Mouse (Mus musculus) skeletal muscle tissue, adult 2 months (tissue): ENCODE measurements around the gene Hspg2.

Experiments used
- DNase-seq: peaks from one replicate; pipeline ENCODE4 v3.0.0-alpha.2; 2012; ENCODE audit warnings: low read depth, low spot score

Hspg2 gene

DNA sequence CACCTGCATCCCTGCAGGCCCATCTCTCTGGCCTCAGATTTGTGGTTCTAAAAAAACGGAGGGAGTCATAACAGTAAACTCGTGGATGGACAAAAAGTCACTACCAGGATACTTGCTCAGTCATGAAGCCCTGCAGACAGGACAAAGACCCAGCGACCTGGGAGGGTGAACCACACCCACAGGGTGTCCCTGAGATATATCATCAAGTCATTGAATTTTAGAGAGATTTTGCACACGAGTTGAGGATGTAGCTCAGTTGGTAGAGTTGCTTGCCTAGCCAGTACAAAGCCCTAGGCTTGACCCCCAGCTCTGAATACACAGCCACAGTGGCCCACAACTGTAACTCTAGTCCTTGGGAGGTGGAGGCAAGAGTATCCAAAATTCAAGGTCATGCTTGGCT is 7.4 kb upstream of the Hspg2 start:
- no peak for DNase-seq

DNA sequence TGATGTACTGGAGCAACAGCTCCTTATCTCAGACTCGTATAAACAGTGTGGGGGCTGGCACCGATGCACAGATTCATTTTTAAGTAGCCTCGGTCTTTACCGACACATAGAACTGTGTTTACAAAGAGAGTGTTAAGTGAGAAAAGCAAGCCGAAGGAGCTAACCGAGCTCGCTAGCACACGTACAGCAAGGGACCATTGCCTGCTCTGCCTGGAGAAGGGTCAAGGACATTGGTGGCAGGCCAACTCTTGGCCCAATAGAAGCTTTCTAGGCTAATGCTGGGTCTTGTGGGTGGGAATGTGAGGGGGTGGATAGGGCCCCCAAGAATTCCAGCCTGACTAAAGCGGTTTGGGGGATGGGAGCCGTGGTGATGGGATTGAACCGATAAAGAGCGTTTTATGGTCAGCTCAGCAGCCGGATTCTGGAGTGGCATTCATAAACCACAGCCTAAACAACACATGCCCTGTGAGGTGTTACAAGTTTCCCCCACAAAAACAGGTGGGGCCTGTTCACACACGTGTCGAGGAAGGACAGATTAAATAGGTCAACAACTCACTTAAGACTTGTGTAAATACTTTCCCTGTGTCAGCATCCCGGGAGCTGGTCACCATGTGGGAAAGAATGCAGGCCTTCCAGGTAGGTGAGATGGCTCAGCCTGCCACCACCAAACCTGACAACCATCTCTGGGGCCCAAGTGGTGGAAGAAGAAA is 6.4 kb upstream of the Hspg2 start:
- no peak for DNase-seq

DNA sequence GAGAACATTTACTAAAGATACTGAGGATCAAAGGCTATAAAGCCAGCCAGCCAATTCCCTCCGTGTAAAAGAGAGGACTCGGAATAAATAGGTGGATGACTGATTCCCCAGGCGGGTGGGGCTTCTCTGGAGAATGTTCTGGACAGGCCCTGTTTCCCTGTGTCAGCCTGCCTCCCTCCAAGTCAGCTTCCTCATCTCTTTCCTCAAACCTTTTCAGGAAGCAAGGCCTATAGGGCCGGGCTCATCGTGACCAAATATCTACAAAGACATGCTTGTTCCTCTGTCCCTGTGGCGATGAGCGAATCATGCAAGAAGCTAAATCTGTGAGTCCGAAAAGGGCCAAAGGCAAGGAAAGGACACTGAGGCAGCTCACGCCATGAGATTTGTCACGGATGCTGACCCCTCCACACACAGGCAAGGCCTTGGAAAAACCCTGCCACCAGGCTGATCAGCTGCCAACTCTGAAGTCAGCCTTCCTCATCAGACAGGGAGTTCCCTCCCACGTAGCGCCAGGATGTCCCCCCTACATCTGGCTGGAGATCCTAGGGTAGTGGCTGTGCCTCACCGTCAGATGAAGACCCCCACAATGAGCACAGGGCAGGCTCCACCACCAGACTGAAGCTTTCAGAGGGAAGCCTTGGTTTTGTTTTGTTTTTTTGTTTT is 3.3 kb upstream of the Hspg2 start:
- DNase-seq = no peak

DNA sequence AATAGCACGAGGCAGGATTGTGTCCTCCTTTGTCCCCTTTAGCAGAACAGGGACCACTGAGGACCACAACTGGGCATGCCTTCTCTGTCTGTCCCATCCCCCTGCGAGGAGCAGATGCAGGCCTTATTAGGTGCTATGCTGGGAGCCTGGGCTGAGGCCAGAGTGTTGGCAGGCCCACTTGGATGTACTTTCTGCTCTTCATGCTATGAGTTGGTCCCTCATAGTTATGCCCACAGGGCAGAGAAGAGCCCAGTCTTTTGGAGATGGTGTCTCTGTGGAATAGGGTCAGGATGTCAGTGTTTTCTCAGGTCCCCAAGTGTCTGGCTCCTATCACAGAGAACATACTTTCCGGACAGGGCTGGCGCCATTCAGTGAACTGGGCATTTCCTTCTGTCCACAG is 1.6 kb upstream of the Hspg2 start:
- DNase-seq = no peak

DNA sequence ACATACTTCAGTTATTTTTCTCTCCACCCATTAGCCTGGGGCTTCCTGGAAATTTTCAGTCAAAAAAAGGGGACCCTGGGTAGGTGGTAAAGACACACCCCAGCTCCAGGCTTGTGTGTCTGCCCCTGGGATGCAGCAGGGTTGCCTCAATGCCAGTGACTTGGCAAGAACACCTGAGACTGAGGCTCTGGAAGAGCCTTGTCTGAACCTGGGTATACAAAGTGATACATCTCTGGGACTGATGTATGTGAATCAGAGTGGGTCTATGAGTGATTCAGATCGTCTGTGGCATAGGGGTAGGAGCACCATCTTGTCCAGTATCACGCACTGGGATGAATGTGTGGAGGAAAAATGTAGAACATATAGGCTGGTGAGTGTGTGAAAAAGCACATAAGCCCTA is 1.0 kb upstream of the Hspg2 start:
- DNase-seq = no peak

DNA sequence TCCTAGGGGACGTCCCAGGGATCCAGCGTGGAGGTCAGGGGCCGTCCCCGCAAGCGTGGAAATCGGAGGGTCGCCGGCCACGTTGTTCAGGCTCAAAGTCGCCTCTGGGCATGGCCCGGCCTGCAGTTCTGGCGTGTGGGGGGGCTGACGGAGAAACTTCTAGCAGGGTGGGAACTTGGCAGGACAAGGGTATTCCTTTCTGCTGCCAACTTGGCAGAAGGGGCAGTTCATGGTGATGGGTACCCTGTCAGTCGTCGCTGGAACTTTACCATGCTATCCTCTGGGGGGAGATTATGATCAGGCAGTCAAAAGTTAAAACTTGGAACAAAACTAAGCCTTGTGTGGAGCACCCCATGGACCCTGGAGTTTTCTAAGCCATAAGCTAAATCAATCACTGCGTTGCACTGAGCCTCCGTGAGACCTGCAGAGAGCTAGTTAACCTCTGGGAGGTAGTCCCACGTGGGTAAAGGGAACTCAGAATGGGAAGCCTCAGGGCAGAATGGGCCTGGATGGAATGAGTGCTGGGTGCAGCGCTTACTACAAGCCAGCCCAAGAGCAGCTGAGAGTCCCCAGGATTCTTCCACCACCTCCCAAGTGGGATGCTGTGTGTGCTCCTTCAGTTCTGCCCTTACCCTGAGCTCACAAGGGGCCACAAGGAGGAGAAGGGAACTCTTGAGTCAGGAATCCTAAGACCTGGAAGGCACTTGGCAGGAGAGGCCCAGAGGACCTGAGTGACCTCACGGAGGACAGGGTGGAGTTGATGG is 694 bp downstream of the Hspg2 start:
- no peak for DNase-seq

DNA sequence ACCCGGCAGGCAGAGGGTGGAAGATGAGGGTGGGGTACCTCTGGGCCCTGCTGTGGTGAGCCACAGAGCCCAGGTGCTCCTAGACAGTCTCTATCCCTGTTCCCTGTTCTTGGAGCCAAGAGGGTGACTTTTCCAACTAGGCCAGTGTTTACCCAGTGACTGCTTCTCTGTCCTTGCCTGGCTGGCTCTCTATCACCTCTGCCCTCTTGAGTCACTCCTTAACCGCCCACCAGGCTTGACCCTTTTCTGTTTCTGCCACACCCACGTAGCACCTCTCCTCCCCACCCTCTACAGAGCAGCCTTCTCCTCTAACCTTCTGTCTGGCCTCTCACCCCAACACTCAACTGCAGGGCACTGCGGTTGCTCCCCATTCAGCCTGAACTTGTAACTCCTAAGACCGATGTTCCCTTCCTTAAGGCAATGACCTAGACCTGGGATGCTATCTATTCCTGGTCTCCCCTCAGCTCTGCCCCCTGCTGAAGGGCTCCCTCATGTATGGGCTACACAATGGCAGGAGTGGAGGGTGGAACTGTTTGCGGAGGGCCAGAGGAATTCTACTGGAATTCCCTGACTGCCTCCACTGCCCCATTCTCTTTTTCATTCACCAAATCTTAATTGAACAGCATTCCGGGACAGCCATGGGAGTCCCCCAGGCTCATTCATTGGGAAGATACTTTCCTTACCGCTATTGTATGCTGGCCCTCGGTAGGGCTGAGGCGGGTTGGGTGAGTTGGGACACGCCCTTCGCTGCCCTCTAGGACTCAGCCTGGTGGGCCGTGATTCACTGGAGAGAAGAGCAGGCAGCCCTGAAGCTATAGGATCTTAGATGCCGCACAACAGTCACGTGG is 1.5 kb downstream of the Hspg2 start:
- DNase-seq = no peak

DNA sequence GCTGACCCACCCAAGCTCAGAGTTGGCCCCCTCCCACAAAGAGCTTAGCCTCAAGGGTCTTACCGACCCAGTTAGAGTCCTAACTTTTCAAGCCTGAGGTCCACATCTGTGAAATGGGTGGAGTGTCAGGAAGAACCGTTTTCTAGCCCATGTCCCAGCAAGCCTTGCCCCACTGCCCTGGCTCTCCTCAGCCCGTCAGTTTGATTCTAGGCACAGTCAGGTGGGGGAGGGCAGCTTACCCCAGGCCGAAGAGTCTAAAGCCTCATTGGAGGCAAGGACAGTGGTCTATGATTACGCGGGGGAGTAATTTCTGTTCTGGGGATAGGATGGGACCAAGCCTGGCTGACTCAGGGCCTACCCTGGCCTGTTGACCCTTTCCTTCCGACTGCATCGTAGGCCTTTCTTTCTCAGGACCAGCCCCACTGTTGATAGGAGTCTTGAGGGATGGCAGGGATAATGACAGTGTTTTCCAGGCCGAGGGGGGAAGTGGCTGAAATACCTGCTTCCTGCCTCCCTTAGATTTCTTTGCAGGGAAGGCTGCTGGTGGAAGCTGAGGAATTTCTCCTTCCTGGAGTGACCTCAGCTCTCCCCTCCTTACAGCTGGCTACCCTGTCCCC is 2.2 kb downstream of the Hspg2 start:
- no peak for DNase-seq

DNA sequence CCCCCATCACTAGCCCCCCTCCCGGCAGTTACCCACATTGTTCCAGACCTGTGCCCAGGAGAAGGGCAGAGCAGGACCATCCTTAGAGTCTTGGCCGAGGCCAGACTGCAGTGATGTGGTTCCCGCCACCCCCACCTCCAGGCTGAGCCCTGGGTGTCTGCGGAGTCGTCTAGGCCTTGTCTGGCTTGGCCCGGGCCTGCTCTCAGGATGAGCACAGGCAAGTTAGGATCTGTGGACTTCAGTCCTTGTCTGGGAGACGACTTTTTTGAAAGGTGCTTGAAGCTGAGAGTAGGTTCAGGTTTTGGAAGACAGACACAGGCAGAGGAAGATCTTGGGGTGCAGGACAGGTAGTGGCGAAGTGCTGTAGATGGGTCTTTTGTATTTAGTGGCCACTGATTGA is 2.8 kb downstream of the Hspg2 start:
- DNase-seq = no peak

DNA sequence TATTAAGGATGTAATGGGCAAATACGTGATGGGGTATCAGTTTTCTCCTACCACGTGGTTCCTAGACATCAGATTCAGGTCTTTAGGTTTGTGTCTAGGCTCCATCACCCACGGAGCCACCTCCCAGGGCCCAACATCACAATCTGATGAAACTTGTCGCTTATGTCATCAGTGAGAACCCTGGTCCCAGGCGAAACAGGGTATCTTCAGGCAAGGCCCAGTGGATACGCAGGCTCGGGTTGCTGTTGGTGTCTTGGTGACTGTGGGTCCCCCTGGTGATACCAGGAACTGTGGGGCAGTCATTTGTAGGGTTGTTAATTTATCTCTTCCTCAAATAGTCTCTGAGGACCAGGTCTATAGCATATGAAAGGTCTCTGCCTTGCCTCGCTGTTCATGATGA is 4.7 kb downstream of the Hspg2 start:
- no peak for DNase-seq

DNA sequence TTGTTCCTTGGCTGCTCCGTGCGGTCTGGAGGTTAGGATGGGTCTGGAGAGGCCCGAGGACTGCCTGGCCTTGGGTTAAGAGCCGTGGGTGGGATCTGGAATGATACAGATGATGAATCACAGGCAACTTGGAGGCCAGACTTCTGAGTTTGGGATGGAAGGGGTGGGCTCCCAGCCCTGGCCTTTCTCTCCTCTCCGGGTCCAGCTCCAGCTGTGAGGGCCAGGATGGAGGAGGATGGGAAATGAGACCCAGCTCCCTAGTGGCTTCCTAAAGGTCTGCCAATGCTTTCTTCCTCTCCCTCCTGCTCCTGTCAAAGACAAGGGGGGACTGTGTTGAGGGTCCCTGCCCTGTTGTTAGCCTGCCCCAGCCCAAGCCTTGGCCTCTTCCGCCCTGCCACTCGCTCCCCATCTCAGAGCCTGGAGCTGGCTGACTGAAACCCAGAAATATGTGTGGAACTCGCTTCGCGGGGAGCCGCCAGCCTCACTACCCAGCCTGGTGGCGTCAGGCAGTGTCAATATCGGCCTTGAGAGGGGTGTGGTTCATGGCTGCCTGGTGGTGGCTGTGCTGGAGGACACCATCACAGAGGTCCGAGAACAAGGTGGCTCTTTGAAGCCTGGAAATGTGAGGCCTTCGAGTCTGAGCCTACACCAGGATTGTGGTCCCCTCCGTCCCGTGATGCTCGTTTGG is 5.3 kb downstream of the Hspg2 start:
- no peak for DNase-seq

DNA sequence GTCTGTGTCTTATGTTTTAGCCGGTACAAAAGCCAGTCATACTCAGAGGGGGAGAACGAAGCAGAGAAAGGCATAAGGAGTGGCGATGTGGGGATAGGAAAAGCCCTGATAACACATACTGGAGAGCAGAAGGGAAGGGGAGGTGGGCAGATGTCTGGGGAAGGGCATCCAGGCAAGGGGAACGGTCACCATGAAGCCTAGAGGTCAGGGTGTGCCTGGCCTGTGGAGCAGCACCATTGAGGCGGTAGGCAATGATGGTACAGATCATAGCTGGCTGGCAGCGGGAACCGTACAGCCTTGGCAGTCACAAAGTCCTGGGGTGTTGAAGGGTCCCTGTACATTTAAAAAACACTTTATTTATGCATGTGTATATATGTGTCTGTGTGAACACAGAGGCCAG is 6.1 kb downstream of the Hspg2 start:
- no peak for DNase-seq

DNA sequence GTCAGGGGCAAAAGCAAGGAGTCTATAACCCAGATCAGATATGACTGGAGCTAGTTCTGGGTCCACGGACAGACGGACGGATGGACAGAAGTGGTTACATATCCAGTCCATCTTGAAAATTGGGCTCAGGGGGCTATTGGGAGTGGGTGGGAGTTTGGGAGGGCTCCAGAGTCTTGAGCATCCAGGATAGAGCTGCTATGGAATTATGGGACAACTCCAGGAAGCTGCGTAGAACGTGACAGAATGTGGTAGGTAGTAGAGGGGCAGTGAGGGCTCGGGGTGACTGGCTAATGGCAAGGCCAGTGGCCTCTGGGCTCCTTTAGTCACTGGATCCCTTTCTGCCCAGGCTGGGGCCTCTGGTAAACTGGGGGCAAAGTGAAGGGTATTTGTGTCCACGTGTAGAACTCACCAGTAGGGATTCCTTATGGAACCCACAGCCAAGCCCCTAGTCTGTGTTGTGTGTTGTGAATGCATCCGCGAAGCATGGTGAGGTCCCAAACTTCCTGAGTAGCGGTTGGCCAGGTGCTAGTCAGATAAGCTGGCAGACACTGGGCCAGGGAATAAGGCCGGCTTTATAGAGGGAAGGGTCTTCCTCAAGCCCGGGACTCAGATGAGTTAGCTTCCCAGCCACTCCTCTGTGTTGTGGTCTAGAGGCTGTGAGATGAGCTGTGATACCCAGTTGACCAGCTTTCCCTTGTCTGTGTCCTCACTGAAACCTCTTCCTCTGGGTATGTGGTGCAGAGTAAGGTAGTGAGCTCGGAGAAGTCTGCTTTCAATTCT is 6.9 kb downstream of the Hspg2 start:
- no peak for DNase-seq

DNA sequence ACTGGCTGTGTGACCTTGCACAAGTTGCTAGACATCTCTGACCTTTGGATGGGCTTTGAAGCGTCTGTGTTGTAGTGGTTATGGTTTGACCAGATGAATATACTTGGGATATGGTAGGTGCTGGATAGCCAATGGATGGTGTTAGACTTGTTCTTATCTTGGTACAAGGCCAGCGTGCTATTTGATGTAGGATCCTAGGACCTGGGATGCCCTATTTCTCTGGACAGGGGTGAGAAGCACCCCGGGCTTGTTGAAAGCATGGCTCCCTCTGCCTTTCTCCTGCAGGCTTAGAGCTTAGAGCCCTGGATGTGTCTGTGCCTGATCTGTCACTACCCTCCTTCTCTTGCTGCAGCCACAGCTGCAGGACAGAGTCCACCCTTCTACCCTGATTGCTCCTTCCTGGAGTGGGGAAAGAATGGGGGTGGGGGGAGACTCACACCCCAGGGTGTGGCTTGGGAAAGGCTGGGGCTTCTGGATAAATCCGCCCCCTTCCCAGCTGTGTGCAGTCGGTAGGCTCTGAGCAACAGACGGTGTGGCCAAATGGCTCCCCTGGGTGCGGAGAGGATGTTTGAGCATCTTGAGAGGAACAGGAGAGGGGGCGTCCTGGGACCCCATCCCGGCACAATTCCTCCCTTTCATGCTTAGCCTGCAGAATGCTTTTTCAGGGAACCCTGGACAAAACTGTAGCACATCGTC is 7.6 kb downstream of the Hspg2 start:
- DNase-seq = peak; percentile 87

DNA sequence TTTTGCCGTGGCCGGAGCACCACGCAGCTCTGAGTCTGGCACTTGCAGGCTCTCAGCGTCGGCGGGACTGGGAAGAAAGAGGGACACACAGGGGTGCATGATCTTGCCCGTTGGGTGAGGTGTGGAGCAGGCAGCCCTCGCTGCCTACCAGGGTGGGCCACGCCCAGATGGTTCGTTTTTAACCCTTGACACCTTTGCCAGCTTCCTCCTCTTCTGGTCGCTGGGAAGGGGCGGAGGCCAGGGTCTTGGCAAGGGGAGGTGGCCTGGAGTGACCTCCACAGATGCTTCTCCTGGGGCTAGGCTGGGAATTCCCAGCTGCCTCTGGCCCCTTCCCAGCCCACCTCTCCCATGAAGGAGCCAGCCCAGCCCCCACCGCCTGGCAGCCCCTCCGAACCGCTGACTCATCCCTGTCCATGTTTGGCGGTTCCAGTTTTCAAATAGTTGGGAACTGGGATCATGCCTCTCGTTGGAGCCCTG is 8.2 kb downstream of the Hspg2 start:
- peak; percentile 74 for DNase-seq

DNA sequence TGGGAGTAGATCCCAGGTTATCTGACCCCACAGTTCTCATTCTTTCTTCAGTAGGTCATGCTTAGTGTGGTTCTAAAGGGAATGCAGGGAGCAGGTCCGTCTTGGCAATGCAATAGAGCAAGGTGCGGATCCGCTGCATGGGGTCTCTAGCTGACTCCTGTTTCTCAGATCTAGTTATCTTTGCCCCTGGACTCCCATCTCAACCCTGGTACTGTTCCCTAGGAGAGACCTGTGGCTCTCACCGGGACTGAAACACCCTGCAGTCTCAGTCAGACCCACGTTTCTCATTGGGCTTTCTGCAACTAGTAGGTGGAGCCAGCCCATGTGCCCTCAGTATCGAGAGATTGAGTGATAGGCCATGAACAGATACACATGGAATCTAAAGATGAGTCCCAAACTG is 9.0 kb downstream of the Hspg2 start:
- no peak for DNase-seq

DNA sequence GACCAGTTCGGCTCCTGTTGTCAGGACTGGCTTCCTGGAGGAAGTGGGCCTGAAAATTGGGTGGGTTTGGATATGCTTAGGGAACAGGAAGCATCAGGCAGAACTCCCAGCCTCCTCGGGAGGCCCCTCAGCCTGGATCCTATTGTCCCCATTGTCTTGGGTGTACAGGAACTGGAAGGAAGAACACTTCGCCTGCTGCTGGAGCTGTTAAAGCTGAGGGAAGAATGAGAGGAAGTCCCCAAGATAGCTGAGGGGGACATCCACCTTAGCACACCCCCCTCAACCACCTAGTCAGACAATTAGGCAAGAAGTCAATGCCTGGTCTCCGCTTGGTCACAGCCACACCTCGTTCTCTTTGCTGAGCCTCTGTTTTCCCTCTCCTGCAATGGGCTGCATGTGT is 9.7 kb downstream of the Hspg2 start:
- DNase-seq = no peak

DNA sequence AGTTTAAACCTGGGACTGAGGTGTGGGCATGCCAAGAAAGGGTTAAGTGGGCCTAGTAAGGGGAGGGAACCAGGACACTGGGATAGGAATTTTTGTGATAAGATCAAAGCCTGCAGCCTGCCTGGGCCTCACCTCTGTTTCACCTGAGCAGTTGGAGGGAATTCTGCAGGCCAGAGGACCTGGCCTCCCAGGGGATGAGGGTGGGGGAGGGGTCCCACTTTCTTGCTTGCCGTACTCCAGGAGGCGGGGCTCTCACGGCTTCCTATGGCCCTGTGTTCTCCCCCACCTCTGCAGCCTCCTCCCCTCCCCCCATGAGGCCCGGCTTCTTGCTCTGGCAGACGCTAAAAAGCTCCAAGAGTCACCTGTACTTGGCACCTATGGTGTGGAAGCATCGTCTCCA is 11.2 kb downstream of the Hspg2 start:
- no peak for DNase-seq

DNA sequence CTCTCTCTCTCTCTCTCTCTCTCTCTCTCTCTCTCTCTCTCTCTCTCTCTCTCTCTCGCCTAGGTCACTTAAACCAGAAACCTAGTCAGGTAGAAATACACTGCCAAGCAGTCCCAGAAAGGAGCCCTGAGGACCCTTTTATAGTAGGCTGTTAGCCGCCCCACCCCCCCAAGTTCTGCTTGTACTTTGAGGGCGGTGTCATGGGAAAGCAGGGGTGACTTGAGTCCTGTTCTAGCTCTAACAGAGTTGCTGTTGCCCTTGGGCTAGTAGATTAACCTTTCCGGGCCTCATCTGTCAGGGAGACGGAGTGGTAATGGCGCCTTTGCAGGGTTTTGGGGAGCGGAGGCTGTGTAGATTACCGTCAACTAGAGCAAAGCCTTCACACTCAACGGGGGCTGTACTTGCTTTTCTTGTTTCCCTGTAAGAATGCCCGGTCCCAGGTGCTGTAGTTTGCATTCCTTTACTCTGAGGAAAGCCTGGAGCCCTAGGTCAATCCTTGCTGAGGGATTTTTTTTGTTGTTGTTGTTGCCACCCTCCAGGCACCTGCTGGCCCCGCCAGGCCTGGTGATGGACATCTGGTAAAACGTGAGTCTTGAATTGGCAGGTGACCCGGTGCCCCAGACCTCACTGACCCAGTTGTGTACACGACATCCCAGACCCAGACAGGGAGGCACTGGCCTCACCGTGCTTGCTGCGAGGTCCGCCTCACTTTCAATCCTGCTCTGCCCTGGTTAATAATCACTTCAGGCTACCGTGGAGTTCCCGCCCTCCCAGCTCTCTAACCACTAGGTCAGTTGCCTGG is 11.8 kb downstream of the Hspg2 start:
- DNase-seq = no peak
